Mouse (Mus musculus) E14TG2a.4 (cell line): Measurements from ENCODE around the gene Clic3.

ENCODE experiments used
- CTCF ChIP-seq: conservative IDR thresholded peaks from 2 replicates; pipeline ENCODE4 v1.5.1; 2014; ENCODE audit warnings: low read length
- NANOG ChIP-seq: IDR thresholded peaks from 2 replicates; pipeline ENCODE4 v1.6.1; 2014; ENCODE audit warnings: borderline replicate concordance, low read length, mixed read lengths

DNA sequence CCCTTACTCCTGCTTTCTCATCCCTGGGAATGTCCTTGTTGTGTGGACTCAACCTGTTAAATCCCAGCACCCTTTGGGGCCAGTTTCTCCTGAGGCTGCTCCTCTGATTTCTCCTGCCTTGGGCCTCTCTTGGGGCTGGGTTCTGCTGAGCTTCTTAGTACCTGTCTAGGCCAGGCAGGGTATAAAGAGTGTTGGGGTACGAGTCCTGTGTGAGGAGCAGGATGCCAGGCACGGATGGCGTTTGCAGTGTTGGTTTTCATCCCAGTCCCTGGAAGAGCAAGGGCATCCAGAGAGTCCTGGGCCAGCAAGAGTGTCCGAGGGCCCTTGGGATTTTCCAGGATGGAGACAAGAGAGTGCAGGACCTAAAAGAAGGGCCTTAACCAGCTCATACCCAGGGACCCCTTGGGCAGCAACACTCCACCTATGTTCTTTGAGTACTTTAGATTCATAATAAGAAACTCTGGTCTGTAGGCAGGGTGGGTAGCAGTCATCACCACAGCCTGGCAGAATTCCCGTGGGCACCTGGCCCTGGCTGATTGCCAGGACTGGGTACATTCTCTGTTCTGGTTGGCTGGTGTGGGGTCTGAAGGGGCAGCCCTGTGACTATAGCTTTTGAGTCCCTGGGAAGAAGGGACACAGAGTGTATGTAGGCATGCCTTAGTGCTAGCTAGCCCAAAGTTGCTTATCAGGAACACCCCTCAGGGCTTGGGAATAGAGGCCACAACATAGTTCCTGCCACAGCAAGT, 27.0 kb upstream of the Clic3 start:
- TF ChIP-seq CTCF (no peak), NANOG (no peak)
